Mouse (Mus musculus): ENCODE data around the gene Trpv4.

Gene Trpv4

DNA sequence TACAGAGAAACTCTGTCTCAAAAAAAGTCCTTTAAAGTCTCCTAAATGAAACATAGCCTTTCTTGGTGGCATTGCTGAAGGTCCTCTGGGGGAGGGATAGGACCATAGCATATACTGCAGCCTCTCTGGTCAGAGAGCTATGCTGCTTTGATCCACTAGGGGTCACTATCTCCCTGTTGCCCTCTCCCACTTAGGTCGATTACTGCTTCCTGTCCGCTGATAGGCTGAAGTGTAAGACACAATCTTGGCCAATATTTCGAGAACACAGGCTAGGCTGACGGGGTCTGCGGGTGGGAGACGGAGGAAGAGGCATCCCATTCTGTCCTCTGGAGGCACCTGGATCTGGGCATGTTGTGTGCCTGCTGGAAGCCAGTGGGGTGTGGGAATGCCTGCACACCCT, 37.9 kb downstream of the Trpv4 start:
- no peak for DNase-seq (ENCODE audit: low read depth, low spot score)

DNA sequence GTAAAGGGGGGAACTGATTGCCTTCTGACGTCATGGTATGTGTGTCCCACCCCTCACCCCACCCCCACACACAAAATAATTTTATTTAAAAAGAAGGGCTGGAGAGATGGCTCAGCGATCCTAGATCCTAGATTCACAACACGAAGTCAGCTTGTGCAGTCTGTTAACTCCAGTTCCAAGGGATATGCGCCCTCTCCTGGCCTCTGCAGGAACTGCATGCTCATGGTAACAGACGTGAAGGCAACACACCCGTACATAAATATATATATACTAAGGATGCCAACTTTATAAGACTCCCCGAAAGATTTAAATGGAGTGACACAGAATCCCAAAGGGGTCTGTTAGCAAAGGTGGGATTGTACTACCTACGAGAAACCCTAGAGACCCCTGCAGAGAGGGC, 39.4 kb downstream of the Trpv4 start:
- peak; percentile 43 for DNase-seq (ENCODE audit: low read depth, low spot score)

DNA sequence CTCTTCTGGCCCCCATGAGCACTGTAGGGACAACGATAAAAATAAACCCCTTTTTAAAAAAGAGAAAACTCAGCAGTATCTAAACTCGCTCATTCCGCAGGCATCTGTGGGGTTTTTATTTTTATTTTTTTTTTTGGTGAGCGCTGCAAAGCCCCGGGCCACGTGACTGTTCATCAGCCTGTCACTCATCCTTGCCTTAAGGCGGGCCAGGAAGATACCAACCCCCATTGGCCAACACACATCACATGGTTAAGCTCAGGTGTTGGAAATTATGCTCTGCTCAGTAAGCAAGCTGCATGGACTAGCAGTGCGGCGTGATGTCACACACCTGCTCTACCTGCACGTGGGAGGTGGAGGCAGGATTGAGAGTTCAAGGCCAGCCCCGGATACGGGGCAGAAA, 40.4 kb downstream of the Trpv4 start:
- no peak for DNase-seq (ENCODE audit: low read depth, low spot score)

DNA sequence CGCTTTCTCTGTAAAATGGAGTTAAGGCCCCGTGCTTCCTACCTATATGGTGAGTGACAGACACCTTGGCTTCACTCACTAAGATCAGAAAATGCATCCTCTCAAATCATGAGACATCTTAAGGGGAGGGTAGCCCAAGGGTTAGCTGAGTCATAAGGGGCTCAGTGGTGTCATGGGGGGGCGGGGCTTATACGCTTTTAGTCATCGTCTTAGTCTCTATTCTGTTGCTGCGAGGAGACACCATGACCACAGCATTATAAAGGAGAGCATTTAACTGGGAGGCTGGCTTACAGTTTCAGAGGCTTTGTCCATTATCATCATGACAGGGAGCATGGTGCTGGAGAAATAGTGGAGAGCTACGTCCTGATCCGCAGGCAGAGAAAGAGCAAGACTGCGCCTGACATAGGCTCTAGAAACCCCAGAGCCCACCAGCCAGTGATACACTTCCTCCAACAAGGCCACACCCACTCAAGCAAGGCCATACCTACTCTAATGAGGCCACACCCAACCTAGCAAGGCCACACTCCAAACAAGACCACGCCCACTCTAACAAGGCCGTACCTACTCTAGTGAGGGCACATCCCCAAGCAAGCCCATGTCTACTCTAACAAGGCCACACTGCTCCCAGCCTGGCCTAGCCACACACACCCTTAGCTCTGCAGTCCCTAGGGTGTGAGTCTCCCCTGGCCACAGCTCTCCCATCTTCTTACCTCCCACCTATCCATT, 41.7 kb downstream of the Trpv4 start:
- DNase-seq (ENCODE audit: low read depth, low spot score), result no peak

DNA sequence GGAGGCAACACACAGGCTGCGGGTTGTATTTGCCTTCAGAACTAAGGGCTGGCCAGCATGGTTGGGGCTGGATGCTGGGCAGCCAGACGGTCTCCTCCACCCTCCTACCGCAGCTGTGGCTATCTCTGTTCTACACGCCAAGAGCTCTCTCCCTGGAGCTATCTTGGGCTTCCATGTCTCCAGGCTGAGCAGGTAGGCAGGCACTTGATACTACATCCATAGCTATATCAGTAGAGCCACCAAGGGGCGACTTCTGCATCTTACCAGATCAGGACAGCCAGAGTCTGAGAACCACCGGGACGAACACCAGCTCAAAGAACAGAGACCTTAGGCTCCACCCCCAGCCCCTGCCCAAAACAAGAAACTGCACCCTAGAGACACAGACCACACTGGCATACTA, 43.4 kb downstream of the Trpv4 start:
- DNase-seq (ENCODE audit: low read depth, low spot score), result no peak

GRCm38 (mm10) chr5:114611968-114612608, 46.1 kb downstream of the Trpv4 start:
- DNase-seq (ENCODE audit: low read depth, low spot score), result no peak

DNA sequence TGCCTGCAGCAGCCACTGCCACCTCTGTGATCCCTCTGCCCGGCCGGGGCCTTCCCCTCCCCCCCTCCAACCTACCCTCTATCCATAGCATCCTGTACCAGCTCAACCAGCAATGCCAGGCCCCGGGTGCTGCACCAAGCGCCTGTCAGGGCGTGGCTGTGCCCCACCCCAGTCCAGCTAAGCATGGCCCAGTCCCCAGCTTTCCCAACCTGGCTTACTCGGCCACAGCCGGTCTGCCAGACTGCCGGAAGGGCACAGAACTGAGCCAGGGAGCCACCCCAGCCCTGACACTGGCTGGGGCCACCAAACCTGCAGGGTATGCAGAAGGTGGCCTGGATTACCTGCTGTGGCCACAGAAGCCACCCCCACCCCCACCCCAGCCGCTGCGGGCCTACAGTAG, 47.0 kb downstream of the Trpv4 start:
- no peak for DNase-seq (ENCODE audit: low read depth, low spot score)

- no peak for DNase-seq (ENCODE audit: low read depth, low spot score)
Measured at GRCm38 (mm10) chr5:114608516-114608915, 49.7 kb downstream of the Trpv4 start.

DNA sequence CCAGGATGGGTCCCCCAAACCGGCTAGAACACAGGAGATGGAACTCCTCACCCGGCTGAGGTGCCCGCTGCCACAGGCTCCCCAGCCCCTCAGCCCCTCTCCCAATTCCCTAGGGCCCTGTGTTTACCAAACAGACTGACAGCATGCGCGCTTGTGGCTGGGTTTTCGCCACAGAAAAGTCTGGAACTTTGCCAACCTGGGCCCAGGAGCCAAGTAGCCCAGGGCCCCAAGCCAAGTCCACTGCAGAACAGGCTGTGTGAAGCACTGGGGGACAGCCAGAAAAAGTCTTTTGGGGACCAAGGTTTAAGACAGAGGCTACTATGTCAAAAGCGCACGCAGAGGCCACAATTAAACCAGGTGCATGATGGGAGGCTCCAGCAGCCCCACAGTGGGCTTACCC, 50.6 kb downstream of the Trpv4 start:
- peak; percentile 43 for DNase-seq (ENCODE audit: low read depth, low spot score)

DNA sequence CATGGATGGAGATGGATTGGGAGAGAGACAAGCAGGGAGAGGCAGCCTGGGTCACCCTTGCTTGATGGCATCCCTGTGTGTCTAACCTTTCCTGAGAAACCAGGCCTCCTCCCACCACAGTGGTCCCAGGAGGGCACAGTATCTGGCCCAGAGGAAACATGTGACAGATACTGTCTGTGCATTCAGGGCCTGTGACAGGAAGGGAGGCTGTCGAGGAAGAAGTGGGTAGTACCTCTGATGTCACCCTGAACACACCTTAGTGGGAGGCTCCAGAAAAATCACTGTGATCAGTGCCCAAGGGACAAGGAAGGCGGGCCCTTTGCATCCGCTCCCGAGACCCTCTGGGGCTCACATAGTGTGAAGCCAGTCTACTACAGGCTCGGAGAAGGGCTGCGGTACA, 52.2 kb downstream of the Trpv4 start:
- DNase-seq (ENCODE audit: low read depth, low spot score), result no peak

DNA sequence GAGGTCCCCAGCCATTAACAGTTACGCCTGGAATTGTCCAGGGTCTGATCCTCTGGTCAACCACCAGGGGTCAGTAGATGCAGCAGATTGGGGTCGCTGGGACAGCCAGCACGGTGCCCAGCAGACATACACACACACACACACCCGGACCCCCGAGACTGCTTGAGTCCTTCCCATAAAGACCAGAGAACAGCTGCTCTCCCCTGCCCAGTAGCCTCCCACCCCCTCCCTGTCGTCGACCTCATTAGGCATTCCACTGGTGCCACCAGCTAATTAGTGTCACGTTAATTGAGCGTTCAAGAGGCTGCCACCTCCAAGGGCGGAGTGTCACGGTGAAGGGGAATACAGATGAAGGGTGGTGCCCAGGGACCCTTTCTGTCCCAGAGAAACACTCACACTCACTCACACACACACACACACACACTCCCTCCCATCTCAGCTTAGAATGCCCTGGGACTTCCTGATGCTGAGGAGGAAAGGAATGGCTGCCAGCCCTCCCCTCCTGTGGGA, 53.4 kb downstream of the Trpv4 start:
- no peak for DNase-seq (ENCODE audit: low read depth, low spot score)

GRCm38 (mm10) chr5:114603975-114604374, 54.2 kb downstream of the Trpv4 start:
- DNase-seq (ENCODE audit: low read depth, low spot score), result no peak

- DNase-seq (ENCODE audit: low read depth, low spot score), result no peak
Measured at GRCm38 (mm10) chr5:114602012-114602411, 56.2 kb downstream of the Trpv4 start.

- DNase-seq (ENCODE audit: low read depth, low spot score), result no peak
Measured at GRCm38 (mm10) chr5:114597652-114598051, 60.6 kb downstream of the Trpv4 start.

DNA sequence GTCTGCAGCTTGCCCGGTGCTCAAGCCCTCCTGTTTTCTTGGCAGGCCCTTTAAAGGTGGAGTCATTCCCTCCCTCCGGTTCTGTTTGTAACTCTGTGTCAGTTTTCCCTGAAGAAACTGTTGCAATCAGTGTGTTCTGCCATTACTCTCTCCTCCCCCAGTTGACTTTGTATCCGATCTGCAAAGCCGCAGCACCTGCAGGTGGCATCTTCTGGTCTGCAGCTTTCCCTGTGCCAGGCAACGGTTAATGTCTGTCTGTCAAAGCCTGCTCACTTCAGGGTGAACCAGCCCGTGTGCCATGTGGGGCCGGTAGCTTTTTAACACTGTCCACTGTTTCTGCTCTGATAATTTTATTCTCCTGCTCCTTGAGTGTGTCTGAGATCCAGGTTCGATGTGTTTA, 61.0 kb downstream of the Trpv4 start:
- no peak for DNase-seq (ENCODE audit: low read depth, low spot score)

DNA sequence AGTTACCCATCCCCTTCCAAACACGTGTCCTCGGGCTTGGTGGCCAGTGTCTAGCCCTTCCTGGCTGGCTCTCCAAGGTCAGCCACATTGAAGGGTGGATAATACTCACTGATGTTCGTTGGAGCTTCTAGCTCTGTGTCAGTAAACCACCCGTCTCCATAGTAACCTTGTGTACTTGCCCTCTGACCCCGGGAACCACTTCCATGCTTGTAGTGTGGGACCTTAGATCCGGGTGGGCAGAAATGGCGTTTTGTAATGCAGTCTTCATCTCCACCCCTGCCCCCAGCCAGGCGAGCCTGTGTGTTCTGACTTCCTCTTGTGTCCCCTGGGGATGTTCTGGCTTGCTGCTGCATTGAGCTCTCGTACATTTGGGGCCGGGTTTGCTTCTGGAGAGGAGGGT, 61.6 kb downstream of the Trpv4 start:
- peak; percentile 32 for DNase-seq (ENCODE audit: low read depth, low spot score)

GRCm38 (mm10) chr5:114594741-114595241, 63.4 kb downstream of the Trpv4 start:
- DNase-seq (ENCODE audit: low read depth, low spot score), result peak; percentile 58

GRCm38 (mm10) chr5:114593949-114594348, 64.3 kb downstream of the Trpv4 start:
- DNase-seq (ENCODE audit: low read depth, low spot score), result no peak

GRCm38 (mm10) chr5:114593161-114593821, 64.9 kb downstream of the Trpv4 start:
- DNase-seq (ENCODE audit: low read depth, low spot score), result no peak

DNA sequence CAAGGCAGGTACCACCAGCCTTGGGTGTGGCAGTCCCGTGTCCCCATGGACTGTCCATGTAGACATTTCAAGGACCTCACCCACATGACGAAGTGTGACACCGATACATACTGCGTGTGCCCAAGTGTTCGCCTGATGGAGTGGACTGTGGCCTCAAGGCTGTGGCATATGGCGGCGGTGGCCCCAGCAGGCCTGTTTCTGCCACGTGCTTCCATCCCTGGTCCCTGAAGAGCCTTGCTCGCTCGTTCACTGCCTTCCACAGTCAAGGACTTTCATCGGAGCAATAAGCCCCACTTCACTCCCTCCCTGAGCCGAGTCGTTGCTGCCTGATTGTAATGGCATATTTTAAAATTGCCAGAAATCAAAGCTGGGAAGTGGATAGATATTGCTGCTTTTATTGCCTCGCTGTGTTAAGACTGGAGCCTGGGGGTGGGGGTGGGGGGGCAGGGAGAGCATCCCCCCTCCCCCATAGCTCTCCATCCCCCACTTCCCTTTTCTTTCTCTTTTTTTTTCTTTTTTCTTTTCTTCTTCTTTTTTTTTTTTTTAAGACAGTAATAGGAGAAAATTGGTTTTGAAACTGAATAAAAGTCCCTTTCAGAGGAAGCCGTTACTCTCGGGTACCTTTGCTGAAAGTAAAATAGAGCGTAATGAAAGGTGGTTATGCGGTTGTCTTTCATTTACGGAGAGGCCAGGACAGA, 65.6 kb downstream of the Trpv4 start:
- DNase-seq (ENCODE audit: low read depth, low spot score), result no peak

DNA sequence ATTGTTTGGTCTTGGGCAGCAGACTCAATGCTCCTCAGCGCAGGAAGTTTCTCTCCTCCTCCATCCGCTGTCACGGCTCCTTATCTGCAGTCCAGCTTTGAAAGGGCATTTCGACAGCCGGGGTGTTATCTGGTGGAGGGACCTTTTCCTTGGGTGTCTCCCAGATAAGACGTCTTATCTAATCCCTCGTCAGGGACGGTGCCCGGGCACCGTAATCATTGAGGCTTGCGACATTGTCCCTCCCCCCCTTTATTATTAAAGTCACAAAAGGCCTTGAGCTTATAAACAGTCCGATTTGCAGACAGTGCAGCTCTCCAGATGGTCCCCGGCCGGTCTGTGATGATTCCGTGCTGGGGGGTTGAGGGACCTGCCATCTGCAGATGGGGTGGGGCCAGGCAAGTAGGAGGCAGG, 67.1 kb downstream of the Trpv4 start:
- no peak for DNase-seq (ENCODE audit: low read depth, low spot score)

All from skeletal muscle tissue, adult 2 months (tissue).